Mouse (Mus musculus) layer of hippocampus, adult 9-10 months (tissue): ENCODE measurements around the gene Rhoq.

Source experiments
- DNase-seq: peaks from one replicate; pipeline ENCODE4 v3.0.0; 2022; ENCODE audit warnings: low spot score

The Rhoq gene

DNA sequence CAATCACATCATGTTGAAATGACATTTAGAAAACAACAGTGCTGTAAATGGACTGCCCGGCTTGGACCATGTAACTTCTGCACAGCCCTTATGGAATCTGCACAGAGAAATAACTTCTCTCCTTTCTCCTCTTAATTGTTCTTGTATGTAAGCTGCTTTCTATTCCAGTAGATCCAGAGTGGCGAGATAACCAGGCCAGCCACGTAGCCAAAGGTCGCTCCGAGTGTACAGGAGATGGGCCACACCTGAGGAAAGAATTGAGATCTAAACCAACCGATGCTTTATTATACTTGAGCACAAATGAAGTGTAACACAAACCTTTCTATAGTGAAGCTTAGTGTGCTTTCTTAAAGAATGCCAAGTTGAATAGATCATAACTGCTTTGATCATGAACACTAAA is 34.4 kb downstream of the Rhoq start:
- no peak for DNase-seq

DNA sequence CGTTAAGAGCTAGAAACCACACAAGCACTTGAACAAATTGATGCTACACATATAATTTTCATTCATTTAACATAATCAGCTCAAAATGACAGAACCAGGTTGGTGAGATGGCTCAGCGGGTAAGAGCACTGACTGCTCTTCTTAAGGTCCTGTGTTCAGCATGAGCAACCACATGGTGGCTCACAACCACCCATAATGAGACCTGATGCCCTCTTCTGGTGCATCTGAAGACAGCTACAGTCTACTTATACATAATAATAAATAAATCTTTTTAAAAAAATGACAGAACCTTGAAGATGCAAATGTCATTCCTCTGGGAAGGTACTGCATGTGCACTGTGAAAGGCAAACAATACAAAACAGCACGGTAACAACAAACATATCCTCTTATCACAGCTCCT is 46.1 kb downstream of the Rhoq start:
- no peak for DNase-seq

DNA sequence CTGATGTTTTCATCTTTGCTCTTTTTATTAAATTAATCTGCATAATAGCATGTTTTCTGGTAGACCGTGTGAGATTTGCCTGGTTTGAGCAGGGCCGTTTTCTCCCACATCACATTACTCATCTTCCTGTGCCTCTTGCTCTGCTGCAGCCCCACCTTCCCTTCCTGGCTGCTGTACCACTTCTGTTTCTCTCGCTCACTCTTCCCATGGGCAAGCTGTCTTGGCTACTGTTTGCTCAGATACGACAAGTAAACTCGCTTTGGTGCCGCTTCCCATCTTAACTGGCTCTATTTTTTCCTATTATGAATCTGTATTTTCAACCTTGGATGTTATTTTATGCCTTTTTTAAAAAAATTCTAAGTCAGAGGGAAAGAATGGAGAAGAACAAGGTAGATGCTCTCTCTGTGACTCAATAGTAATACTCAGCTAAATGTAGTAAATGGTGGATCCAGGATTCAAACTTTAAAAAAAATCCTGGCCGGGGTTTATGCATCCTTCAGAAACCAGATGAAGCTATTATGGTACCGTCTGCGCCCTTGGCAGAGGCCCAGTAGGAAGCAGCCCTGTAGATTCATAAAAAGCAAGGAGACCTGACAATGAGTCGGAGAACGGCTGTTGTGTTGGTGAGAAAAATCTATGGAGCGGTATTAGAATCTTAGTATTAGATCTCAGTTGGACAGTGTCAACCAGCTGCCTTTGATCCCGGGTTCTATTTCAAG is 48.6 kb downstream of the Rhoq start:
- peak; percentile 63 for DNase-seq

DNA sequence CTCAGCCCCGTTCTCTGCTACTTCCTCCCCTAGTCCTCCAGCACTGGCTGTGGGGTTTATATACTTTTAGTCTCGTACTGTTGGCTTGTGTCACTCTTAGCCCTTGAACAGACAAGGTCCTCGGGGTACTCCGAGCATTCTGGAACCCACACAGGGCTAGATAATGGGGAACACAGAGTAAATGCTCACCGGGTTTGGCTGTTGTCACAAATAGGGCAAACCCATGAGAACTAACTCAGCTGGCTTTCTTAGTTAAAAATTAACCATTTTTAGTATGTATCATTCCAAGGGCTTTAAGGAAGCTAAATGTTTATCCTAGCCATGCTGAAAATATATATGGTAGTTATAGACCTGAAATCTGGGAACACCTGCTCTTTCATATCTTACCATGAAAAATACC is 56.8 kb downstream of the Rhoq start:
- no peak for DNase-seq

DNA sequence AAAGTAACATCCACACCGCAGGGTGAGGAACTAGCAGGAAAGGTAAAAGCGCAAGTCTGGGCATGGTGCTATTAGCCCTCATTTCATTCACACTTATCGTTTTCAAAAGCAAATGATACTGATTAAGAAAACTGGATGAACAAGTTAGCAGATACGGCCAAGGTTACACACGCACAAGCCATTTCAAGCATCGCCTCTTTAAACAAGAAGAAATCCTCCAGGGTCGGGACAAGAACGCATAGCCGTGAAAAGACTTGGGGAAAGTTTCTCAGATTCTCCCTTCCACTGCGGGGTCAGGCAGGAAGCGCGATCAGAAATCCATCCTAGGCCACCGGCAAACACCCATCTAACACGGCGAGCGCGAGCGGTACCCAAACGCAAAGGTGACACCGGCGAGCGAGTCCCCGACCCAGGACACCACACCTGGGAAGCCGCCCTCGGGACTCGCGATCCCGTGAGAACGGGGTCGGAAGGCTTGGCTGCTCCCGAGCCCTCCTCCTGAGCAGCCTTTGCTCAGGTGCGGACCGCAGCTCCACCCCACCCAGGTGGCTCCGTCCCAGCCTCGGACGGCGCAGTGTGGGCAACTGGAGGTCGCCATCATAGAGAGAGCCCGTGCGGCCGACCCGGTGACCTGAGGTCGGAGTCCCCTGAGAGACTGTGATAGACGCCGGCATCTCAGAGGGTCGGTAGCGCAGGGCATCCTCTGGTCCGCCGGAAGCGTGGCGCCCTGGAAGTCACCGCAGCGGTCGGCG is 61.8 kb downstream of the Rhoq start:
- DNase-seq: no peak

DNA sequence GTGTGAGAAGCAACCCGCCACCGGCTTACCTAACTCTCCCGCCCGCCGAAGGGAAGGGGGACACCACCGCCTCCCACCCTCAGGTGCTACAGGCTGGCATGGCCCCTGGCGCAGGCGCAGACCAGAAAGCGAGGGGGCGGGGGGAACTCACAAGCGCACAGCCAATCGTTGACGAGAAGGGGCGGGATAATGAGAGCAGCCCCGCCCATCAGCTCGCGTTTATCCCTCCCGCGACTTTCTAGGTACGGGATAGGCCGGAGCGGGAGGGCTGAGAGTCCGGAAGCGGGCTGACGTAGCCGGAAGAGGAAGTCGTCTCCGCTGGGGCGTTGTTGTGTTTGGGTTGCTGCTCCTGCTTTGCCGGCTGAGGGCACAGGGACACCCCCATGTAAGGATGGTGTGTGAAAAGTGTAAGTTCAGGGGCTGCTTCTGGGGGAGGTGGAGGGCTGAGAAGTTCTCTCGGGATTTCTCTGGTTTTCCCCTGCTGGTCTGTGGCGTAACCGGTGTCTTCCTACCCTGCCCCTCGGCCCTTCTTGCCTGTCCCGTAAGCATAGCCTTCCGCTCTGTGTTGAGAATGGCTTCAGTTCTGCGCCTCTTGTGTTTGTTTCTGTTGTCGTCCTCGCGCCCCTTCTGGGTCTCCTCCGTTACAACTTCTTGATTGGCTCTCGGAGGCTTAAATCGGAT is 62.5 kb downstream of the Rhoq start, which contains the start of the genes Pigf and Cript:
Gene Pigf (minus strand): TSS at position 138 of the 681 bp plus-strand sequence.
Gene Cript (plus strand): TSS at position 282 of the 681 bp plus-strand sequence.
- peak; percentile 93 for DNase-seq

DNA sequence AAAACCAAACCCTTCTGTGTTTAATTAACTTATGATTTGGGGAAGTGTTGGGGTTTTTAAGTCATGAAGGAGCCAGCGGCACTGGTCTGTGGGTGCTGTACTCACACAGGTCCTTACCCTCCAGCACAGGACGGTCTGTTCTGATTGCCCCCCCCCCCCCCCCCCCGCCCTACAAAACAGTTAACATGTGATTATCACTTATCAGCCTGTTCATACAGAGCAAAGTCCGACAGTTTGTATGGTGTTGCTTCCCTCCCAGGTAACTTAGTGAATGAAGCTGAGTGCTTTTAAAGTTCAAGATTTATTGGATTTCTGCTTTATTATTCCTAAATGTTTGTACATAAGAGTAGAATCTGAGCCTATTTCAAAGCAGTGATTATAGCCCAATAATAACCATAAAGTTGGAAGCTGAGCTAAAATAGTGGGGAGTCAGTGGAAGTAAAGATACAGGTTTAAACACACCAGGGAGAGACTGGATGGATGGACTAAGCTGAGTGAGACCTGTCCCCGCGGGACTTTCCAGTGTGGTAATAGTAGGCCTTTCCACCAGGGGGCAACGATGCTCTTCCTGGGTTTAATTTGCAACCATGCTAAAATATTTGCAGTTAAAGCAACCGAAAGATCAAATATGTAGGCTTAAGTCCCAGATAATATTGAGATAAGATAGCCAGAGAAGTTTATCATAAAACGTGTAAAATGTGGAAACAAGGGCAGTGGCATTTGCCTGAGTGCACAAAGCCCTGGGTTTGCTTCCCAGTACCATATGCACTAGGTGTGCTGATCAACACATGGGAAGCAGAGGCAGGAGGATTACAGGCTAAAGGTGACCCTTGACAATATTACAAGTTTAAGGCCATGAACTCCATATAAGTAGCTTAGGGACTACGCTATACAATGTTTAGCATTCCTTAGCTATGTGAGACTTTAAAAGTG is 73.5 kb downstream of the Rhoq start:
- no peak for DNase-seq

DNA sequence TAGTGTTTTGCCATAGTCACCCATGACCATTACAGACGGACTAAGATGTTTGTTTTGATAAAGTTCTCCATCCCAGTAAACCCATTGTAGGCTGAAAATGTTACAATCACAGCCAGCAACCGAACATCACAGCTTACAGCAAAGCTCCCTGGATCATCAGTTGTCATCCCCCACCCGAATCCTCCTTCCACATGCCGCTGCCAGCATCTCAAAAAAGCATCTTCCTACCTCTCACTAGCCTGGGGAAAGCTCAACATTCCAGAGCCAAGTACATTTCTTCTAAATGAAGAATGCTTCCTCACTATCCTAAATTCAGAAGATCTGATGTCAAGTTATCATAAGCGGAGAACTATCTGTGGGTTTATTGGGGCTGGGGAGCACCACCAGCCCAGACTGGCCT is 75.6 kb downstream of the Rhoq start:
- no peak for DNase-seq

DNA sequence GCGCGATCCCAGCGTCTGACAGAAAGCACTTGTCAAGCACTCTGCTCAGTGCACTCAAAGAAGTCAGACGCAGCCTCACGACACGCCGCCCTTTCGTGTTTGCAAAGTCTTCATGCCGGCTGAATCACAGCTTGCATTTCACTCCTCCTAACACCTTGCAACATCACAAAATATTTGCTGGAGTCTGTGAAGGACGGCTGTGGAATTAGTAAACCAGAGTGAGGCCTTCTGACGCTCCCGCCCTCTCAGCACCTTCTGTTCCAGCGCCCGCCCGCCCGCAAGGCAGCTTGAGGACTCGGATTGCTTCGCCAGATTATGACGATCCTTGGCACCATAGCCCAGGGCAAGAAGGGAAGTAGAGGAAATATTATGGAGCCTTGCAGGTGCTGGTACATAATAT is 78.9 kb downstream of the Rhoq start:
- DNase-seq: no peak

DNA sequence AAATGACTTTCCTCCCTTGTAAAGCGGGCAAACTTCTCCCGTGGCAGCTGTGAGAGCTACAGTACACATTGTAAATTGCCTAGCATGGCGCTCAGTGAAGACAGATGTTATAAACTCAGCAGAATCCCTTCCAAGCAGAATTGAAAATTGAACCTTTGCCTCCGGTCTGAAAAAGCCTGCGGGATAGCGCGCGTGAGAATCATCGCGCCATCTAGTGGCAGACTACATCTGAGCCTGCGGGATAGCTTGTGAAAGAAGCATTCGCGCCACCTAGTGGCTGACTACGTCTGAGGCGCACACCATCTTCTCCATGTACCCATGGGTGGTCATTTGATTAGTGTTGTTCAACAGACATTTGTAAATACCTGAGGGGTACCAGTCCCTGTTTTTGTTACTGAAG is 81.5 kb downstream of the Rhoq start:
- peak; percentile 91 for DNase-seq

DNA sequence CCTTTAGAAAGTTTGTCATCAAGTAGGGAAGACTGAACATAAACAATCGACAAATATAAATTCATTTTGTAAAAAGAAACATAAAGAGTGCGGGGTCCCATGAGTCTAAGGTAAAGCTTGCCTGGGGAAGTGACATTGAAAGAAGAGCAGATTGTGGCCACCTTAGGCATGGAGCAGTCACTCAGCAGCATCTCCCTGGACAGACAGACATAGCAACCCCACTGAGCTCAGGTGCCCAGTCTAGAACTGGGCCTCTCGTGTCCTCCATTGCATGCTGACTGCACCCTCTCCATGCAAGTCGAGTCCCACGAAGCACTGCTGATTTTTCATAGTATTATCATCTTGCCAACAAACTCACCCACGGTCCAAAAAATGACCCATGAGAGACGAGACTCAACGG is 81.9 kb downstream of the Rhoq start:
- DNase-seq: no peak
